Mouse (Mus musculus): ENCODE data around the gene Hdac4.

Hdac4 gene

GRCm38 (mm10) chr1:92028158-92028557 lies 167.3 kb downstream of the Hdac4 start:
- no peak for DNase-seq (ENCODE audit: low read depth, low spot score)

DNA sequence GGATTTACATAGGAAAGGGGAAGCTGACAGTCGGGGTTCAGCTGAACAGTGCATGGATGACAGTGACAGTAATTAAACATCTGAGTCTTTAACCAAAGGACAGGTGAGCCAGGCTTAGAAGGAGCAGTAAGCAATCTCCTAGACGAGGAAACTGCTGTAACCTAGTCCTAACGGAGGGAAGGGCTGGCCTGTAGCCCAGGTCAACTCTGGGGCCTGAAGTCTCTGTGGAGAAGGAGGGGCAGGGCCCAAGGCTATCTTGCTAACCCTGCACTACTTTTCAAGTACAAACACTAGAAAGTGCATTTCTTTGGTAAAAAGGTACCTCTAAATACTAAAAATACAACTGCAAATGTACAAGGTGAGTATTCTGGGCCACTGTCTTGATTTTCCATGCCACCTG lies 169.1 kb downstream of the Hdac4 start:
- DNase-seq (ENCODE audit: low read depth, low spot score) = no peak

DNA sequence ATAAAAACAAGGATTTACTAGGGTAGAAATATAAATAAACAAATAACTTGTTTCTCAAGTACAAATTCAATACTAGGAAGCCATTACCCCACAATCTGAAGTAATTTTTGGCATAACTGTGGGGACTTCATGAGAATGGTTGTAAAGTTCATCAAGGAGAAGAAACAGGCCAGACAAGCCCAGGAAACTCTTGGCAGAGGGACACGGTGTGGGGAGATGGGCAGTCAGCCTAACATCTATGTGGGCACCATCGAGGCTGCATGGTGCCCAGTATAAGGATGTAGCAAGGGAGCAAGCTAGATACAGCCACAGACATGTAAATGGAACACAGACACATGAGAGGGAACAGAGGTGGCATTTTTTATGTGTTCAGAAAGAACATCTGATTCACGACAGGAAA lies 171.6 kb downstream of the Hdac4 start:
- DNase-seq (ENCODE audit: low read depth, low spot score) = no peak

- no peak for DNase-seq (ENCODE audit: low read depth, low spot score)
Observed at GRCm38 (mm10) chr1:92022009-92022408, 173.5 kb downstream of the Hdac4 start.

DNA sequence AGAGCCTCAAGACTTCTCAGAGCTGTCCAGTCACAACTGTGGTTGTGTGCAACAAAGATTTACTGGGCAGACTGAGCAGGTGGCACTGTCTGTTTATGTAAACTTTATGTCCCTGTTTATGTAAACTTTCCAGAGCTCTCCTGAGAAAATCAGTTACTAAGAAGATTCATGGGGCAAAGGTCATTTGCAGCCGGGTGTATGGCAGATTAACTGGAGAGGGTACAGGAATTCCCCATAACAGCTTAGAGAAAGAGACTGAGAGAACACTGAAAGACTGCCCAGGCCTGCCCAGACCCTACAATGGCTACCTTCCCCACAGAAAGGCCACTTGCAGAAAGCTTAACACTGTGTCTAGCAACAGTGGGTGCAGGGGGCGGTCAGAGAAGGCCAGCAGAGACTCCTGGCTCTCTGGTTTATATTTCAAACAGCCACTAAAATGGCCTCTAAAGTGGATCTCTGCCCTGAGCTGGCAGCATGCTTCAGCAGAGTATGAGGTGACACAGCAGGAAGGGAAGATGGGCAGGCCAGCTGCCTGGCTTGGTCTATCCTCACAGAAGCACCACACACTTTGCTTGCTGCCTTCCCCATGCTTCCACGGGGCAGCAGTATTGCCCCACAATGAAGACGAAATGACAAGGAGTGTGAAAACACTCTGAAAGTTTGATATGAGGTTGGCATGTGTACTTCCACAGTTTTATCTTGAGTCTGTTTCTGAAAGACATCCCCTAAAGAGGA lies 179.4 kb downstream of the Hdac4 start:
- DNase-seq (ENCODE audit: low read depth, low spot score) = no peak

GRCm38 (mm10) chr1:92015252-92015651 lies 180.2 kb downstream of the Hdac4 start:
- no peak for DNase-seq (ENCODE audit: low read depth, low spot score)

DNA sequence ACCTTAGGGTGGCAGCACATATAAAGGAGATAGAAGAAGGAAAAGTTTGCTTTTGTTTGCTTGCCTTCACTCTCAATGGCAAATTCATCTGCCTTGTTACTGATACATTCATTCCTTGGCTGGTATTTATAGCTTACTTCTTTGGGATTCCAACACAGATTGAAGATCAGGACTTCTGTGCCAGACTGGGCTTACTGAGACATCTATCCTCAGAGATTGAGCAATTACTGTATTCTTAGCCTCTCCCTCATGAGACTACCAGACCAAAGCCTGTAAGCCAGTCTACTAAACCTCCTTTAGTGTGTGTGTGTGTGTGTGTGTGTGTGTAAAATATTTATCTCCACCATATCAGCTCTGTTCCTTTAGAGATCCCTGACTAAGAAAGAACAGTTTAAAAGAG lies 181.0 kb downstream of the Hdac4 start:
- DNase-seq (ENCODE audit: low read depth, low spot score) = no peak

GRCm38 (mm10) chr1:92006666-92007065 lies 188.8 kb downstream of the Hdac4 start:
- DNase-seq (ENCODE audit: low read depth, low spot score) = no peak

- DNase-seq (ENCODE audit: low read depth, low spot score) = no peak
Observed at GRCm38 (mm10) chr1:92005617-92005940, 189.9 kb downstream of the Hdac4 start.

- no peak for DNase-seq (ENCODE audit: low read depth, low spot score)
Observed at GRCm38 (mm10) chr1:92004906-92005616, 190.4 kb downstream of the Hdac4 start.

- DNase-seq (ENCODE audit: low read depth, low spot score) = no peak
Observed at GRCm38 (mm10) chr1:92004122-92004521, 191.4 kb downstream of the Hdac4 start.

DNA sequence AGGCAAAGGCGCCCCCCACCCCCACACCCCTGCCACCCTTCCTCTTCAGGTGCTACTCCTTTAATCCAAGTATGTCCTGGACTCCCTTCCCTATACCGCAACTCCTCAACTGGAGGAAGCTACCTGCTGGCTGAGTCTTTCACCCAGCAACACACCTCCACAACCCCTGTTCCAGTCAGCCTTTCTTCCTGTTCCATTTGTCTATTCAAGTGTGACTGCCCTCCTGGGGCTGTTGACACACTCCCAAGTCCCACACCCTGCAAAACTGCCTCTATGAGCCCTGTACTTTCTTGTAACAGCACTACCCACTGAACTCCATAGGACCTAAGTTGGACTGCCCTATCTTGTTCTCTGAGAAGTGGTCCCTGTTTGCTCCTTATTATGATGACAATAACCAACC lies 195.3 kb downstream of the Hdac4 start:
- no peak for DNase-seq (ENCODE audit: low read depth, low spot score)

- no peak for DNase-seq (ENCODE audit: low read depth, low spot score)
Observed at GRCm38 (mm10) chr1:91993658-91994165, 201.8 kb downstream of the Hdac4 start.

GRCm38 (mm10) chr1:91992652-91993051 lies 202.8 kb downstream of the Hdac4 start:
- no peak for DNase-seq (ENCODE audit: low read depth, low spot score)

- no peak for DNase-seq (ENCODE audit: low read depth, low spot score)
Observed at GRCm38 (mm10) chr1:91991597-91991996, 203.9 kb downstream of the Hdac4 start.

DNA sequence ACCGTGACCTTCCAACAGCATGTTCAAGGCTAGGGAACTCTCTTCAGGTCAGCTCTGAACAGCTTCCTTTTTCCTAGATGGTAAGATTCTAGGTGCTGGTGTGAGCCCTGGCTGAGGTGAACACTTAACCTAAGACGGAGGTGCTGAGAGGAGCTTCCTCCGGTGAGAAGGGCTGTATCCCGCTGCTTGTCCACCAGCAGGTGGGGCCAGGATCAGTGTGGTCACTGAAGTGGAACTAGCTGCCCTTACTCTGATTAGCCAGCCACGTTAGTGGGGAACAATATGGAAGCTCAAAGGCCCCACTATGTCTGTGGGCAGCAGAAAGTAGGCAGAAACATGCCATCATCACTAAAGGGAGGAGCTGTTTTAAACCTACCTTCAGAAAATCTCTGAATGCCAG lies 204.6 kb downstream of the Hdac4 start:
- DNase-seq (ENCODE audit: low read depth, low spot score) = no peak

DNA sequence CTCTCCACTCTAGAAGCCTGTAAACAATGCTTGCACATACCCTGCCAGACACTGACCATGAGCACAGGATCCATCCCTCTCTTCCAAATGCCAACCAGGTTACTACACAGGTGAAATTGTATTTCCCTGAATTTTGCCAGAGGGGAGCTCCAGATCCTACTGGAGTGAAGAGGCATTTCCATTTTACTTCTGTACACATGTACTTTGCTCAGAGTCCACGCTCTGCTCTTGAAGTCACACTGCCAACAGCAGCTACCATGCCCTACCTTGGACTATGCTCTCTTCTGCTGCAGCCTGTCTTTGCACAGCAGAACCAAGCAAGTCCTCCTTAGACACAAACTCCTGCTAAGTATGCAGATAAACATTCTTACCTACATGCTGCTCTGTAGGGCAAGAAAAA lies 206.6 kb downstream of the Hdac4 start:
- DNase-seq (ENCODE audit: low read depth, low spot score) = no peak

DNA sequence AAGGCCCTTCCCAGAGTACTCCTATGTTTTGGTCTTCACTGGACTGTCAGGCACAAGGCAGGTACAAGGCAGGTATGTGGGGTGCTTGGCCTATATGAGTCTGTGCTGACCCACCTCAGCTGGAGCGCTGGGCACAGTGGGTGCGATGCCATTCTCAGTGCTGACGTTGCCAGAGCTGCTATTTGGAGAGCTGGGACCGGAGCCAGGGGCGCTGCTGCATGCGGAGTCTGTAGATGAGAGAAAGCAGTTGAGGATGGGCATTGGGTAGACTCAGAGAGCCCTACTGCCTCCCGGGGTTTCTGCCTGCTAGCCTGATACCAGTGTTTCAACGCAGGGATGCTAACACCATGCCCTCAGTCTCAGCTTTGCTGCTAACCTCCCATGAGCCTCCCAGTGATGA lies 208.1 kb downstream of the Hdac4 start:
- no peak for DNase-seq (ENCODE audit: low read depth, low spot score)

- no peak for DNase-seq (ENCODE audit: low read depth, low spot score)
Observed at GRCm38 (mm10) chr1:91985783-91986182, 209.7 kb downstream of the Hdac4 start.

- DNase-seq (ENCODE audit: low read depth, low spot score) = no peak
Observed at GRCm38 (mm10) chr1:91984507-91984906, 211.0 kb downstream of the Hdac4 start.

GRCm38 (mm10) chr1:91981381-91981780 lies 214.1 kb downstream of the Hdac4 start:
- no peak for DNase-seq (ENCODE audit: low read depth, low spot score)

DNA sequence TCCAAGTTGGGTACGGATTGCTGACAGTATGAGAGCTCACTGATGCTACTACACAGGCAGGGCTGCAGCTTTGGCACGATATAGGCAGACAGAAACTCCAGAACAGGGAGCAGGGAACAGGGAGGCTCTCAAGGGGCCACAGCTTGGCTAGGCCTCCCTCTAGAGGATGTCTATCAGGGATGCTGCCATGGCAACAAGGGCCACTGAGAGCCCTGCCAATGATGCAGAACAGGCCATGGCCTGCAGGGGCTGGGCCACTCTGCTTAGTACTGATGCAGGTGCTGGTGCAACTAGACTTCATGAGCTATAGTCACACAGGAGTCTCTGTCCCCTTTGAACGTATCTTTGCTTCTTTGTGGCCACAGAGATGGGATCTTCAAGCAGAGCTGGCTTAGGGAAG lies 217.1 kb downstream of the Hdac4 start:
- DNase-seq (ENCODE audit: low read depth, low spot score) = no peak

GRCm38 (mm10) chr1:91968710-91969379 lies 226.7 kb downstream of the Hdac4 start:
- peak; percentile 30 for DNase-seq (ENCODE audit: low read depth, low spot score)
